Mouse (Mus musculus) spleen, postnatal 4 days (tissue): ENCODE measurements around the gene Mrps21.
"Not testable (repeated sequence)": the region's sequence is repeated elsewhere in the genome, so short reads cannot be mapped to it uniquely, and the experiment has no call there.

Experiments
- DNase-seq, 2 experiments: peaks; one replicate each; pipeline ENCODE4 v3.0.0; 2022; ENCODE audit warnings: low spot score in 2 of 2

Mrps21 gene

DNA sequence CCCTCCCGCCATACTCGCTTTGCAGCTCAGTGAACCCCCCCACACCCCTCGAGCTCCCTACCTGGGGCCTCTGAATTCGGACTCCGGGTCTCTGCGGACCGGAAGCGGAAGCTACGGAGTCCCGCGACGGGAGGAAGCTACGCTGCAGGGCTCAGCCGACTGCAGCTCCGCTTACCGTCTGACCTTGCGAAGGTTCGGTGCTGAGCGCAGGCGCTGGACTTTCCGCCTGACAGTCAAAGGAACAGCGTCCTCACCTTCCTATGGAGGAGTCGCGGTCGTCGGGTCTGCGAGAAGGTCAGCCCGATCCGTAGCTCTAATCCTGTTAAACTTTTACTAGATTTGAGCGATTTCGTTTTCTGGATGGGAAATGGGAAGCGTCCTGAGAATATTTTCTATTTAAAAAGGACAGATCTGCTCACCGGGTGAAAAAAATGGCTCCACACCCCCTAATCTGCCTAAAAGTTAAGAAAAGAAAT lies at the start of gene Mrps21:
Gene Mrps21, minus strand, starts transcription at position 128 of the 476 bp plus-strand sequence.
- DNase-seq = peak; percentile 82 to 90

DNA sequence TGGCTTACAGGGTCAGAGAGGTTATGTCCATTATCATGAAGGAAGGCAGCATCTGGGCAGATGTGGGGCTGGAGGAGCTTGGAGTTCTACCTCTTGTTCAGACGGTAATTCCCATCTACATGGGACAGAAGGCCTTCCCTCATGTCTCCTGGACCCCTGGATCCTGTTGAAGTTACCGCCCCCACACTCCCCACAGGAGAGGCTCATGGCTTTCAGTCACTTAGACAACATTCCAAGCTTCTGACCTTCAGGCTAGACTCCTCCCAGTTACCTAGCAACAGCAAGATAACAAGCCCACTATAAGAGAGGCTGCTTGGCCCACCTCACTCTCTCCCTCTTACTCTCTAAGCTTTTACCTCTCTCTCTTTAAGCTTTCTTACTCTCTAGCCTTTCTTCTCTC lies 49.2 kb upstream of the Mrps21 start:
- not testable (repeated sequence) for DNase-seq

DNA sequence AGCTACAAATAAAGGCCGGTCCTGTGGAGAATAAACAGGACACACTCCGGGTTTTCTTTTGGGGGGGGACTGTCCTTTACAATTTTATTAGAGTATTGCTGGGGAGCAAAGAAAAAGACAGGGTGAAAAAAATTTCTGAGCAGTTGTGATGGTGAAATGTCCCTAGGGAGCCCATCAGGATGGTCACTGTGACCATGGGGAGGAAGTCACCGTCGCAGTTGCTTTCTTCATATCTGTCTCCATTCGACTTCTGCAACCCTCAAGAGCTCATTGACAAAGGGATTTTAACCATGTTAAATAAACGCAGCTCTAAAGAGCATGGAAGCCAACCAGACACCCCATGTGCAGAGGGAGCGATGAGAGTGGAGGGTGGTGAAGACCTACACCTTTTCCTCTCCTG lies 45.4 kb upstream of the Mrps21 start:
- DNase-seq = no peak

DNA sequence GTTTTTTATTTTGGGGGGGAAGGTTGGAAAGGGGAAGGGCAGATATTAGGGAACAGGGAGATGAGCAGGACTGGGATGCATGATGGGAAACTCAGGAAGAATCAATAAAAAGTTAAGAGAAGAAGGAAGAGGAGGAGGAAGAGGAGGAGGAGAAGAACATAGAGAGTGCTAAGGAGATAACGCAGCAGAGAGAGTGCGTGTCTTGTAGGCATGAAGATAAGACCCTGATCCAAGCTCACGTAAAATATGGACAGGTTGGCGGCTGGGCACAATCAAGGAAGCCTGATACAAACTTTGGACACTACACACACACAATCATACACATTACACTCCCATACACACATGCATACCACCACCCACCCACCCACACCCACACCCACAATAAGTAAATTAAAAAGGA lies 43.4 kb upstream of the Mrps21 start:
- DNase-seq = no peak

DNA sequence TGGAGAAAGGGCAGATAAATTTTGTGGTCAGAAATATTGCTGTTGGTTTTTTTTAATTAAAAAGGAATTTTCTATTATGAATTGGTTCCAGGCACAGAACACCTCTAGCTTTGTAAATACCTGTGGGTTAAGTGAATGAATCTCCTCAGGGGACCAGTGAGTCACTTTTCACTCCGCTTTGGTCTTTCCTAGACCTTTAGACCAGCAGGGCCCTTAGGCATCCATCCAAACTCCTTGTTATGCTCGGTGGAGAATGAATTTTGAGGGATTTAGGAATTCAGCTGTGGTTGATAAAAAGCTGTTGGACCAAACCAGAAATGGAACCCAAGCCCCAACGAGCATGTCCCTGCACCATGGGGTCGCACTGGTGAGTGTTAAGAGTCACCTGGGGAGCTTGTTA lies 36.3 kb upstream of the Mrps21 start:
- DNase-seq = no peak

DNA sequence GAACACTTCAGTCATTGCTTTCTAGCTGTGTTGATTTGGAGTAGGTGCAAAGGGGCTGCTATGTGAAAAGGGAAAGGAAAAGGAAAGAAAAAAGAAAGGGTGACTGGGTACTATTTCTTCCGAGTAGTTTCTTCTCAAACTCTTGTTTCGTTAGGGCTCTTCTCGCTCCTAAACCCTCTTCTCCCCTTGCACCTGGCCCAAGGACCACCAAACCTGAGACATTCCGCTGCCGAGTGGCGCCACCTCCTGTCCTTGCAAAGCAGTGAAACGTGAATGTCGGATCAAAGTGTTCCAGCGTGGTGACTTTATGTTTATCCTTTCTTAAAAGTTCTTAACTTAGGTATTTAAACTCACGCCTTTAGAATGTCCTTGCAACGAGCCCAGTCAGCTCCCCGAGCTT lies 35.5 kb upstream of the Mrps21 start:
- peak; percentile 41 to 78 for DNase-seq

DNA sequence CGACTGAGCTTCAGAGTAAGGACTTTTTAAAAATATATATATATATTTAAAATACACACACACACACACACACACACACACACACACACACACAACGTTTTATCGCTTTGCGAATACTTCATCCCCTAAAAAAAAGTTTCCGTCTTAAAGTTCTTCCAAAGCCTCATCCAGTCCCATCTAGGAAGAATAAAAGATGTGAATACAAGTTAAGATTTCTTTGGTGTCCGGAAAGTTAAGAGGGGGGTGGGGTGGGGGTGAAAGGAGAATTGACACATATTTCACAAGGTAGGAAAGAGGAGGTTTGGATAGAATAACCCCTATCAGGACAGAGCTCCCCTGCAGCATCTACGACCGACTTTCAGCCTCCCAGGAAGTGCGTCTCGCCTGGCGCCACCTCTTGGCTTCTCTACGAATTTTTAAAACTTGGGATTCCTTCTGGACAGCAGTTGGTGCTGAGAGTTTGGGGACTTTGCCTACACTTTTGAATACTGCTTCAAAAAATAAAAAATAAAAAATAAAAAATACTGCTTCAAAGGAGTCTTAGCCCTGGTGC lies 34.7 kb upstream of the Mrps21 start:
- DNase-seq = peak in 1 of 2 experiments; percentile 30

DNA sequence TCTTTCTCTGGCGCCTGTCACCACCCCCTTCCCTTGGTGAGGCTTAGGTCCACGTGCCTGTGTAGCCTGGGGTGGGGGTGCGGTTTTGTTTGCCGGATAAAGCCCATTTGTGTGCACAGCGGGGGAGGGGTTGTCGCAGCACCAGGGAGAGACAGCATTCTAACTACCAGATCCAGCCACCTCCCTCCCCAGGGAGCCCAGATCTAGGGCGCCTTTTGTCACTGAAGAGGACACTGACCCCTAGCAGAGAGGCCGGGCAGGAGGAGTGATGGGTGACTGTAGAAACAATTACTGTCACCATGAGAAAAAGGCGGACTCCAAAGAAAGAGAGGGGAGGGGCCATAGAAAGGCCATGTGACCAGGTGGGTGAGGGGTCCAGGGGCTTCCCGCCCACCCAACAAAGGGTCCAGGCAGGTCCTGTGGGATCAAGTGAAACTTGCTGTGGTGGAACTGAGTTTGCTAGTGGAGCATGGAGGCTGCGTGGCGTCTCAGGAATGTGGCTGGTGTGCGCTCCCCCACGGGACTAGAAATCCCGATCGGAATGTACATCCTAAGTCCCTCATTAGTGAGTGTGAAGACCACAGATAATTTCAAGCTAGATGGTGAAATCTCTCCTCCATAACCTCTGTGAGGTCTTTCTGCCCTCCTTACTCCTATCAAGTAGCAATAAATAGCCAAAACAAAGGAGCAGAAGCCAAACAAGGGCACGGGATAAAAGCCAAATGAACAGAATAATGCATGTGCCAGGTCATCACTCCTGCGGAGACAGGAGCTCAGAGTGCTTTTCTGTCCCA lies 34.0 kb upstream of the Mrps21 start:
- no peak for DNase-seq

DNA sequence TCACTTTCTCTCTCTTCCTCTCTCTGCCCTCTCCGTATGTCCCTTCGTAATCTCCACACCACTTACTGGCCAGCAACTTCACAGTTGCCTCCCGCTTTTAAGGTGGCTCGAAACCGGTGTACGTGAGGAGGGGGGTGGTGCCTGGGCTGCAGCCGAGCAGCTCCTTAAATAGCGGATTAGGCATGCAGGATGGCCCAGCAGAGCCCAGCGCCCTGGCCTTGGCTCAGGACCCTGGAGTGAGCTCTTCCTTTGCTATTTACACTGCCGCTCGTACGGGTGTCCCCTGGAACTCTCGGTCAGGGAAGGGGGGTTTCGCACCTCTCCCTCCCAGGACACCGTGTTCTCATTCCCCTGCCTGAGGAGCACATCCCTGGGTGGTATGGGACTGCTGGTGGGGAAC lies 33.2 kb upstream of the Mrps21 start, which contains the start of gene Car14:
Gene Car14, minus strand, starts transcription at position 124 of the 400 bp plus-strand sequence.
- no peak for DNase-seq

DNA sequence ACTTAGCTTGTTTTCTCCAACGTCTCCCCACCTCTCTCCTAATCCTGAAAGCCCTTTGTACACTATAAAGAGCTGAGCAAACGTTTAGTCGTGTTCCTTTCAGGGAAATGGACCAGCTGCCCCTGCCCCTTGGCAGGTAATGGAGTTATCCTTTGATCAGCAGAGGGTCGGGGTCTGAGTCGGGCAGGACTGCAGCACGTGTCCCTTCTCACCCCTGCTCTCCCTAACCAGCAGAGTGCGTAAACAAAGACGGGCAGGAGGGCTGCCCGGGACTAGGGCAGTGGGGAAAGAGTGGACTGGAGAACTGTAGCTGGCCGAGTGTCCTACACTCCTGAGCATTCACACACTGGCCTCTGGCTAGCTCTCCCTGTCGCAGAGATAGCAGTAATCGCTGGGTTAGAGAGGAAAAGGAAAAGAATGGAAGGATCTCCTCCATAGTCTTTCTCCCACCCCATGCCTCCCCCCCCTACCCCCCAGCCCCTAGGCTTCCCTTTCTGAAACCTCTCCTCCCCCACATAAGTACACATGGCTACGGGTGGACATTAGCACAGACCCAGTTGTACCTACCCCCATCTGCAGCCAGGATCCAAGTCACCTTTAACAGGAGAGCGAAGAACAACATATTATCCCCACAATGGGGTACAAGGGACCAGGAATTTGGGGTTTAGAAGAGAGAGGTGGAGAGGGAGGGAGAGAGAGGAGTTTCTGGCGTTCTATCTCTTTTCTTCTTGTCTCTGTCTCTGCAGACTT lies 32.6 kb upstream of the Mrps21 start:
- no peak for DNase-seq

DNA sequence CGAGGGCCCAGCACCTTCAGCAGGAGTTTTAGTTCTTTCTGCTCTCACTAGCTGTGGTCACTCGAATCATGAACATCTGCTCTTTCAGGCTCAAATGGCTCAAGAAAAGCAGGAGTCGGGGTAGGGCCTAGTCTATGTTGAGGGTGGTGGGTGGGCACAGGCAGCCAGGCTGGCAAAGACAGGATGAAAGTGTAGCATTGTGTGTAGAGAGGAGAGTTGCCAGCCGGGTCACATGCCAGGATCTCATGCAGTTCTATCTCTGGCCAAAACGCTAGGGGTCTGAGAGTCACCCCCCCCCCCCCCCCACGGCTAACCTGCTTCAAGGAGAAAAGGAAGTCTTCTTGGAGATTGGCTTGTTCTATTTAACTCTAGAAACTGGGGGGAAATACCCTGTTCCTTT lies 31.3 kb upstream of the Mrps21 start:
- no peak for DNase-seq

DNA sequence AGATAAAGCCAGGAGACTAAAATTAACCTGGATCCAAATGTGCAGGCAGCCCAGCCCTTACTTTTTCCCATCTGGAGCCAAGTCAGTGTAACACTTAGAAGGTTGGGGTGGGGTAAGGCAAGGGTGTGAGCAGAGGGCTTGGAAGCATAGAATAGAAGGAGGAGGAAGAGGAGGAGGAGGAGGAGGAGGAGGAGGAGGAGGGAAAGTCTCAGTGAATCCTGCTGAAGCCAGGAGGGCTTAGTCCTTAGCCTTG lies 31.0 kb upstream of the Mrps21 start:
- DNase-seq = no peak

DNA sequence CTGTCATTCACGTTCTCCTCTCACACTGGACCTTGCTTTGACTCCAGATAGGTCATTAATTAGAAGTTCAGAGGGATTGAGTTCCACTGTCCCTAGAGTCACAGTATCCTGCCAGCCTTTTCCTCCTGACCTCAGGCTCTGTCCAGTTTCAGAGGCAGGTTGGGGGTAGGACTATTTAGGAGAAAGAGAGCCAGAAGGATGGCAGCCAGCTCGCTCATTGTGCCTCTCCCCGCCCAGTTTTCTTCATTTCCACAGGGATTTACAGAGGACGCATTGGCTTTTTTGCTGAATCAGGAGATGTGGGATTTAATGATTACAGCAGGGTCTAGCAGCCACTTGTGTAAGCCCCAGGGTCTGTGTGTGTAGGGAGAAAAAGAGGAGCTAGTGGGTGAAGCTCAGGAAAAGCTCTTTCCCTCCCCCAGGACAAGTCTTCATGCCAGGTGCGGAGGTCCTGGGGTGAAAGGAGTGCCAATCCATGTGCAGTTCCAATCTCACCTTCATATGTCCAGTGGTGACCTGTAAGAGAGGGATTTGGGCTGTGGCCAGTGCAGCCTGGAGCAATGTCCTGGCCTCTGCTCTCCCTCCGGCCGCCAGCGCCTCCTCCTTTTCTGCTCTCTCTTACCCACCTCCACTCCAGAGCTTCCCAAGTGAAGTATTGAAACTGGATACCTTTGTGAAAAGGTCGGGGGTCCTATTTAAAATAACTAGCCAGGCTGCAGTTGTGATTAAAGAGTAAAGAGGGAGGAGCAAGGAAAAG lies 30.5 kb upstream of the Mrps21 start:
- no peak for DNase-seq

DNA sequence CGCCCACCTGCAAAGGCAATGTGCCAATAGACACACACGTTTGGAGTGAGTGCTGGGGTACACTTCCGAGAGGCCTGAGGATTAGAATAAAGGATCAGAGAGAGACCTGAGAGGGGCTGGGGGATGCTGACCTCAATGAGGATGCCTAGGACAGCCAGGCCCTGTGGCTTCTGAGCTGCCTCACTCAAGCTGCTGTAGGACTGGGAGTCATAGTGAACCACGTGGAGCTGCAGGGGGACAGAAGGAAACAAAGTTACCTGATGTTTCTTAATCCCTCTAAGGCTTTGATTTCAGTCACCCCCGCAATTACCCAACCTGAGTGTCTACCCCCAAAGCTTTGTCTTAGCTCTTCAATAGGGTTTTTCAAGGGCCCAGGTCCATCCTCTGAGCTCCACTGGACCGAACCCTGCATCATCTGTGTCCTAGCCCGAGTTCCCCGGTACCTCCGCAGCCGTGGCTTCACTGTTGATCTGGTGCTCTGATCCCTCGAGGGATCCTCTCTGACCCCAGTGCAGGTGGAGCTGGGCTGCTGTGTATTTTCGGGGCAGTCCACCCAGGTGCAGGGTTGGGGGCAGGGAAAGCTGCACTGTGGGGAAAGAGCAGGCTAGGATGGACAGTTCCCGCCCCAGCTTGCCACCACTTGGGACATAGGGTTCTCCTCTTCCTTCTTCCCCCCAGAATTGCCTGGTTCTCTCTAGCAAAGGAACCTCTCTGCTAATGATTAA lies 28.6 kb upstream of the Mrps21 start:
- DNase-seq = no peak

DNA sequence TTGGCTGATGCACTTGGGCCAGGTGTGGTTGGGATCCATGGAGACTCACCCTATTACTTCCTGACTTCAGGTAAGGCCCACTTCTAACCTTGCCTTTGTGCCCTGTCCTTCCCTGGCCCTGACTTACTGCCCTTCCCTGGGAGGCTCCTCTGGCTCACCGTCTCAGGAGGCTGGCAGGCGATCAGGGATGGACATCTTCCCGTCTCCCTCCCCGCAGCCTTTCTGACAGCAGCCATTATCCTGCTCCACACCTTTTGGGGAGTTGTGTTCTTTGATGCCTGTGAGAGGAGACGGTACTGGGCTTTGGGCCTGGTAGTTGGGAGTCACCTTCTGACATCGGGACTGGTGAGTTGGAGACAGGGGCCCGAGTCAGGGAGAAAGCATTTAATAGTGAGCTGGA lies 24.2 kb upstream of the Mrps21 start:
- DNase-seq = not testable (repeated sequence)

DNA sequence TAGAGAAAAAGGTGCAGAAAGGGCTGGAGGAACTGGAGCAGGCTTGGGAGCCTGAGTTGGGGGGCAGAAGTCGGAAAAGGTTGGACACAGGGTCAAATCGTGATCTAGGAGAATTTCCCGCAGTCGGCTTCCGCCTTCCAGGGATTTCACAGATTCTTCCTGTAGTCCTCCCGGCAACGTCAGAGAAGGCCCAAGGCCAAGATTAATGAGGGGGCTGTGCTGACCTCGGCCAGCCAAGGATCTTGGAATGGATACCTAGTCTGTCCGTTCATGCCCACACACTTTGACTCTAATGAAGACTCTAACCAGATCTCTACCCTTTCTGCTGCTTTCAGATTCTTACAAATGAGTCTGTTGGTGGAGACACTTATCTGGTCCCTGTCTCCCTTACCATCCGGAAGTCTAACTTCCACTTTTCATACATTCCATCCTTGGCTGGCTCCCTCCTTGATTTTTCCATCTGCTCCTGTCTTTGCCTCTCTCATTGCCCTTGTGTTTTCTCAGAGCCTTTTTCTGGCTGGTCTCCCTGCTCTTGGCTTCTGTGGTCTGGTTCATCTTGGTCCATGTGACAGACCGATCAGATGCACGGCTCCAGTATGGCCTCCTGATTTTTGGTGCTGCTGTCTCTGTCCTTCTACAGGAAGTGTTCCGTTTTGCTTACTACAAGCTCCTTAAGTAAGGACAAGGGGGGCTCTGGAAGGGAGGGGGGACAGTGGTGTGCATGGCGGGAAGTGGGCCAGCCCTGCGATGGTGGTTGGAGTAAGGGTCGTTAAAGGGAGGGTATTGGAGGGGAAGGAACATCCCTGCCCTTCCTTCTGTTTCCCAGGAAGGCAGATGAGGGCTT lies 23.2 kb upstream of the Mrps21 start:
- no peak for DNase-seq

DNA sequence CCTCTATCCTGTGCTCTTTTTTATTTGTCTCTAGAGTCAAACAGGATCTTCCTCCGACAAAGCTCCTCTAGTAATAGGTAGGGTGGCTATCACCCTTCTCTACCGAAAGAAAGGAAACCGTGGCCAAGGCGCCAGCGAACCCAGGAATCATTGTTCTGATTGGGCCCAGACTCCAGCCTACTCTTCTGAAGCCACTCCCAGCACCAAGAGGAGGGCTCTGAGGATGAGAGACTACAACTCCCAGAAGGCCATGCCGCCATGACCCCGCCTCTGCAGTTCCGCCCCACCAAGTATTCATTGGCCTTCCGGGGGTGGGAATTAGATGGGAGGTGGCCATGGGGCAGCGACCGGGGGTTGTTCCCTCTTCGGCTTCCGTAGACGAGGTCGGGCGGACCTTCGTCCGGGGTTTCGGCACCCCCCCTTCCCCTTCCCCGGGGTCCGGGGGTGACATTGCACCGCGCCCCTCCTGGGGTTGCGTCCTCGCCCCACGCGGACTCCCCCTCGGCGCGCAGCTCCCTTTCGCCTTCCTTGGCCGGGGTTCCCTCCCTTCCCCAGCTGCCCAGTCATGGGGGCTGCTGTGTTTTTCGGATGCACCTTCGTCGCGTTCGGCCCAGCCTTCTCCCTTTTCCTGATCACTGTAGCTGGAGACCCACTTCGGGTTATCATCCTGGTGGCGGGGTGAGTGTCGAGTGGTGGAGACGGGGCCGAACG lies 22.4 kb upstream of the Mrps21 start, which contains the start of gene Aph1a:
Gene Aph1a, plus strand, starts transcription at position 364 of the 711 bp plus-strand sequence.
- DNase-seq = peak; percentile 94 to 95

DNA sequence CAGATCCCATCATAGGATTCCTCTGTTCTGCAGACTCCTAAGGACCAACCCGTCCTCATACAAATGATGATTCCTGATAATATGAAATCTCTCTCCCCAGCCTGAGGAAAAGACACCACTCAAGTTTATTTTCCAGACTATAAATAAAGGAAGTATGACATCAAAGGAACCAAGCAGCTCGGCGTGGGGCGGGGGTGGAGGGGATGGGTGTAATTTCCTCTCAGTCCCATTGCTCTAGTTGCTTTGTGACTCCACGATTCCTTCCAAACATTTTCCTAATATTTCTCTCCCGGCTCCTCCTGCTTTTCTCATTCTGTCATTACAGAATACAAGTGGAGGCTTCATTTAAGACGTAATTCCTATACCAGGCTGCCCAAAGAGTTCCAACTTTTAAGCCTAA lies 21.8 kb upstream of the Mrps21 start:
- DNase-seq = no peak

DNA sequence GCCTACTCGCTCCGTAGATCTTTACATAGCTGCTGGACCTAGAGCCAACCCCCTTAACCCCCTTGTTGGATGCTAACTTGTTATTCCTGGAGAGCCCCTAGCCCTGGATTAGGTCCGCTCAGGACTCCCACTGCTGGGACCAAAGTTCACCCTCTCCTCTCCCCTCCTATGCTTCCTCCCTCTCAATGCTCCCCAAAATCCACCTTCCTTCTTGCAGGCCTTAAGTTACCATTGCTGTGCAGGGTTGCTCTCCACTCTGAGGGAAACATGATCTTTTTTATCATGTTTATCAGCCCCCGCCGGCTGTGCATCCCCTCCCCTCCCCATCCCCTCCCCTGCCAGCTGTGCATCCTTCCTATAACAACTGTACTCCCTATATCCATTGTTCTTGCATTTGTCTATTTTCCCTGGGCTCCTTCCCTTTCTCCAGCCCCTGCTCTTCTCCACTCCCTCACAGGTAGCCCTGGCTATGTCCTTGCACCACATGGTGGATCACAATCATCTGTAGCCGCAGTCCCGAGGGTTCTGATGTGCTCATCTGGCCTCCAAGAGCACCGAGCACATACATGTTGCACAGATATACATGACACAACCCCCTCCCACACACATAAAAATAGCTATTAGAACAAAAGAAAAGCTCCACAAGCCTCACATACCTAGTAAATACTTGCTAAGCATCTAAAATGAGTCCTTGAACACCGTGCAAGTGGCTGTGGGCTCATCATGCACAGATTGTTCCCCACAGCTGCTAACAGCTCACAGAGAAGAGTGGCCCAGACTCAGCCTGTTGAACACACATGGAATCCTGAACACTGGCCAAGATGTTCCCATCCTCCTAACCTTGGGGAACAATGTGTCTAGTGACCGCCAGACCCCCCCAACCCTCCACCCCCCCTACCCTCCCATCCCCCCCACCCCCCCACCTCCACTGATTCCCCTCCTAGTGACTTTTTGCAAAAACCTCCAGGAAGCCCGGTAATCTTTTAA lies 21.0 kb upstream of the Mrps21 start:
- DNase-seq = no peak
